Mouse (Mus musculus): ENCODE data around the gene Tmod1. TPM values are rescaled to one million over a fixed set of nuclear protein-coding genes. Genes with fewer than 3 reads are reported as not detected.

The Tmod1 gene
- polyA plus RNA-seq, 1 experiment = 0.34 TPM

DNA sequence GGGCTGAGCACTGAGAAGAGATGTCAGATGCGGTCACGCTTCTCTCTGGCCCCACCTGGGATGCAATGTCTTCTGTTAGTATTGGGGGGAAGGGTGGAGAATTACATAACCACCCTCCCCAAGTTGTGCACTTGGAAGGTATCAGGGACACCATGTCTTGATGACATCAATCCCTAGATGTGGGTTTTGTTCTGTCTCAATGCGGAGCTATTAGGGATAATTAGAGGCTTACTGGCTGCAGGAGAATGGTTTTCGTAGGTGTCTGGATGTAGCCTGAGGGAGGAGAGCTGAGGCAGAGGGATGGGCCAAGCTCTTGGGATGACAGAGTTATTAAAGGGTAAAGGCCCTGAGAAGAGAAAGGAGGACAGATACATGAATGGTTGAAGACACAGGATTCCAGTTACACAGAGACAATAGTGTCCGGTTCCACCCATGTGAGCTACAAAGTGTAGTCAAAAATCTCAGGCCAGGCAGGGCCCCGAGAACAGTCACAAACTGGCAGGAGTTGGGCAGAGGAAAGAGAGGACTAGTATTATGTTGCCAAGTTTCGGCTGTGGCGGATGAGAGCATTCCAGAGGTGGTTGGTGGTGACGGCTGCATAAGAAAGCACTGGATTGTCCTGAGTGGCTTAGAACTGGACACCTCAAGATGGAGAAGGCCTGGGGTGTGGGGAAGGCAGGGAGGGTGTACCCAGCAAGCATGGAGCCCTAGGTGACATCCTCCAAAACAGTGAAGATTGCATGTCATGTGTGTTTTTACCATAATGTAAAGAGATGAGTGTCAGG is 14.8 kb downstream of the Tmod1 start:
- TF ChIP-seq USF1 (IDR thresholded peaks at IDR 0.05; ENCODE audit: low read depth) (no peak), CEBPB (IDR thresholded peaks at IDR 0.05; ENCODE audit: low read depth) (no peak), MYOD1 (IDR thresholded peaks at IDR 0.05; ENCODE audit: control insufficient read depth, insufficient read length, low read depth) (no peak), MAX (IDR thresholded peaks at IDR 0.05) (no peak), FOSL1 (IDR thresholded peaks at IDR 0.05; ENCODE audit: insufficient read depth, low read length, poor library complexity, severe bottlenecking) (no peak), CTCF (IDR thresholded peaks at IDR 0.05; ENCODE audit: control insufficient read depth, insufficient read depth, insufficient read length) (no peak), MYOG (IDR thresholded peaks at IDR 0.05; ENCODE audit: control insufficient read depth, extremely low read depth, insufficient read length) (no peak)
- Histone ChIP-seq H3K4me3 (ENCODE audit: insufficient read depth, poor library complexity, severe bottlenecking) (no peak overlapping the region), H3ac (ENCODE audit: control insufficient read depth, insufficient read length, low read depth) (no peak overlapping the region), H3K79me2 (ENCODE audit: control insufficient read depth, insufficient read depth) (no peaks in the 10 kb centered on the region), H3K36me3 (ENCODE audit: control insufficient read depth, insufficient read depth) (no peaks in the 10 kb centered on the region), H3K79me3 (ENCODE audit: low read depth) (no peaks in the 10 kb centered on the region), H3K27me3 (ENCODE audit: control insufficient read depth, insufficient read depth, insufficient read length) (no peaks in the 10 kb centered on the region)

DNA sequence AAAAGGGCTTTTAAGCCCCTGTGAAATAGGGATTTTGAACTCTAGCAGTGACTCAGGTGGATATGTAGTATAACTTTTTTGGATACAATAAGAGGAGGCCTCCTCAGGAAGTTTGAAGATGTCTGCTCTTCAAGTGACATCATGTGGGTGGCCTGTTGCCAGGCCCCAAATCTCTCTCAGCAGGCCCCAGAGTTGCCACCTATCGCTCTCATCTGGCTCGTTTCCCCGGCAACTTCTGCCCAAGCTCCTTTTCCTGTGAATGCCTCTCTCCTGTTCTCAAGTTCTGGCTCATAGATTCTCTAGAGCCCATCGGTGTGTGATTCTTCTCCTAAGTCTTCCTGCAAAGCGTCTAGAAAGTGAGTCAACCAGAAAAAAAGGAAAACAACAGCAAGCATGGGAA is 17.4 kb downstream of the Tmod1 start:
- Histone ChIP-seq H3K36me3 (ENCODE audit: control insufficient read depth, insufficient read depth) (no peaks in the 10 kb centered on the region), H3K27me3 (ENCODE audit: control insufficient read depth, insufficient read depth, insufficient read length) (no peaks in the 10 kb centered on the region), H3K79me3 (ENCODE audit: low read depth) (no peaks in the 10 kb centered on the region), H3K4me3 (ENCODE audit: insufficient read depth, poor library complexity, severe bottlenecking) (no peak overlapping the region), H3ac (ENCODE audit: control insufficient read depth, insufficient read length, low read depth) (no peak overlapping the region), H3K79me2 (ENCODE audit: control insufficient read depth, insufficient read depth) (no peaks in the 10 kb centered on the region)
- TF ChIP-seq MYOG (IDR thresholded peaks at IDR 0.05; ENCODE audit: control insufficient read depth, extremely low read depth, insufficient read length) = no peak
- no peak for TF ChIP-seq FOSL1 (IDR thresholded peaks at IDR 0.05; ENCODE audit: insufficient read depth, low read length, poor library complexity, severe bottlenecking)
- TF ChIP-seq MAX (IDR thresholded peaks at IDR 0.05) = no peak
- no peak for TF ChIP-seq CEBPB (IDR thresholded peaks at IDR 0.05; ENCODE audit: low read depth)
- no peak for TF ChIP-seq MYOD1 (IDR thresholded peaks at IDR 0.05; ENCODE audit: control insufficient read depth, insufficient read length, low read depth)
- no peak for TF ChIP-seq USF1 (IDR thresholded peaks at IDR 0.05; ENCODE audit: low read depth)
- TF ChIP-seq CTCF (IDR thresholded peaks at IDR 0.05; ENCODE audit: control insufficient read depth, insufficient read depth, insufficient read length) = no peak

- no peaks in the 10 kb centered on the region for H3K36me3 ChIP-seq (ENCODE audit: control insufficient read depth, insufficient read depth)
- TF ChIP-seq CTCF (IDR thresholded peaks at IDR 0.05; ENCODE audit: control insufficient read depth, insufficient read depth, insufficient read length) (no peak), USF1 (IDR thresholded peaks at IDR 0.05; ENCODE audit: low read depth) (no peak), MYOD1 (IDR thresholded peaks at IDR 0.05; ENCODE audit: control insufficient read depth, insufficient read length, low read depth) (peak; percentile 12), FOSL1 (IDR thresholded peaks at IDR 0.05; ENCODE audit: insufficient read depth, low read length, poor library complexity, severe bottlenecking) (no peak), CEBPB (IDR thresholded peaks at IDR 0.05; ENCODE audit: low read depth) (no peak)
- H3K27me3 ChIP-seq (ENCODE audit: control insufficient read depth, insufficient read depth, insufficient read length) = no peaks in the 10 kb centered on the region
- H3ac ChIP-seq (ENCODE audit: control insufficient read depth, insufficient read length, low read depth) = no peak overlapping the region
- H3K4me3 ChIP-seq (ENCODE audit: insufficient read depth, poor library complexity, severe bottlenecking) = no peak overlapping the region
- no peaks in the 10 kb centered on the region for H3K79me3 ChIP-seq (ENCODE audit: low read depth)
- no peaks in the 10 kb centered on the region for H3K79me2 ChIP-seq (ENCODE audit: control insufficient read depth, insufficient read depth)
Observed at GRCm38 (mm10) chr4:46061259-46061962, 22.7 kb downstream of the Tmod1 start.

DNA sequence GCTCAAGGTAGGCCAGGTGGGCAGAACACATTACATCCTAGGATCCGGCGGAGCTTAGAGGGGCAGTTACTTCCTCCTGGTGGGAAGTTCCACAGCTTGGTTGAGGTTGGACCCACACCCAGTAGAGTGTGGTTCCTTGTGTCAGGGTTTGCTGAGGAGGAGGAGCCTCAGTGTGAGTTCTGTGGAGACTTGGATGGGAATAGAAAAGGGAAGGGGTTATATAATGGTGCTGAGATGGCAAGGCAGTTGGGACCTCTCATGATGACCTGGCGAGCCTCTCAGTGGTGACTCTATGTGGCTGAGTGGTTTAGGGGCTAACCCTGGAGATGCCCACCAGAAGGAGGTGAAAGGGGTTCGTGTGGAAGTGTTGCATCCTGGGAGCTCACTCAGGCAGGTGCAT is 25.1 kb downstream of the Tmod1 start:
- Histone ChIP-seq H3K79me2 (ENCODE audit: control insufficient read depth, insufficient read depth) (no peaks in the 10 kb centered on the region), H3K27me3 (ENCODE audit: control insufficient read depth, insufficient read depth, insufficient read length) (no peaks in the 10 kb centered on the region), H3K4me3 (ENCODE audit: insufficient read depth, poor library complexity, severe bottlenecking) (no peak overlapping the region), H3K36me3 (ENCODE audit: control insufficient read depth, insufficient read depth) (no peaks in the 10 kb centered on the region), H3K79me3 (ENCODE audit: low read depth) (no peaks in the 10 kb centered on the region), H3ac (ENCODE audit: control insufficient read depth, insufficient read length, low read depth) (no peak overlapping the region)
- no peak for TF ChIP-seq USF1 (IDR thresholded peaks at IDR 0.05; ENCODE audit: low read depth)

DNA sequence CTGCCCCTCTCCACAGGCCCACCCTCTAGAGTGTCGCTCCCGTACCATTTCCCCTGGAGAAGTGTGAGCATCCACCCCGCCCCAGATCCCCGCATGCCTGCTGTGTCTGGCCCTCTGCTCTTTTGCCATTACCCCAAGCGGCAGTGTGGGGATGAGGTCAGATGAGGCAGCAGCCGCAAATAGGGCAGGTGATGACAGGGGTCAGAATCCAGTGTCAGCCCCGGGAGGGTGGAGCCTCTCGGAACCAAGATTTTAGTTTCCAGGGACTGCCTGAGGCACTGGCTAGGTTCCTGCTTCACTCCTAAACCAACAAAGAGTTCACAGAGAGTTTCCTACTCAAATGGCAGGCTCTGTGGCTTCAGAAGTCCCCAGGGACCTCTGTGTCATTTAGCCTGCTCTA is 25.5 kb downstream of the Tmod1 start:
- H3K36me3 ChIP-seq (ENCODE audit: control insufficient read depth, insufficient read depth) = no peaks in the 10 kb centered on the region
- H3K4me3 ChIP-seq (ENCODE audit: insufficient read depth, poor library complexity, severe bottlenecking) = no peak overlapping the region
- no peaks in the 10 kb centered on the region for H3K79me3 ChIP-seq (ENCODE audit: low read depth)
- TF ChIP-seq CEBPB (IDR thresholded peaks at IDR 0.05; ENCODE audit: low read depth) (no peak), MYOG (IDR thresholded peaks at IDR 0.05; ENCODE audit: control insufficient read depth, extremely low read depth, insufficient read length) (no peak), FOSL1 (IDR thresholded peaks at IDR 0.05; ENCODE audit: insufficient read depth, low read length, poor library complexity, severe bottlenecking) (no peak), MAX (IDR thresholded peaks at IDR 0.05) (no peak), MYOD1 (IDR thresholded peaks at IDR 0.05; ENCODE audit: control insufficient read depth, insufficient read length, low read depth) (no peak), CTCF (IDR thresholded peaks at IDR 0.05; ENCODE audit: control insufficient read depth, insufficient read depth, insufficient read length) (no peak), USF1 (IDR thresholded peaks at IDR 0.05; ENCODE audit: low read depth) (no peak)
- H3K79me2 ChIP-seq (ENCODE audit: control insufficient read depth, insufficient read depth) = no peaks in the 10 kb centered on the region
- H3ac ChIP-seq (ENCODE audit: control insufficient read depth, insufficient read length, low read depth) = no peak overlapping the region
- no peaks in the 10 kb centered on the region for H3K27me3 ChIP-seq (ENCODE audit: control insufficient read depth, insufficient read depth, insufficient read length)

All from C2C12 (cell line).